ENCODE assay signal across 7 mouse cellular contexts in the genomic region with DNA sequence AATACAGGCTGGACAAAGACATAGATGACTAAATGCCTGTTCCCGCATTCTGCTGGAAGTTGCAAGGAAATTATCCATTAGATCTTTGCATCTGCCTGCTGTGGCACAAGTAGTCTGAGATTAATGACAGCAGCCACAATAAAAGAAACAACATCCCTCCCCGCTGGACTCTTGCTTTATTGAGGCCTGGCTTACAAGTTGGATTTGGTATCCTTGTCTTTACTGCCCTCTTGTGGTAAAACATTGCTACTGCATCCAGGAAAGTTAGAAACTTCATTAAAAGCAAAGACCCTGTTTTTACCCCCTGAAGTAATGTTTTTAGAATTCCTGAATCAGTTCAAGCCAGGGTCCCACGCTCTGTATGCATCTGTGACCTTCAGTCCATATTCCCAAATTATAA. TPM values are rescaled to one million over a fixed set of nuclear protein-coding genes. Genes with fewer than 3 reads are reported as not detected.
DNase-seq lines count a peak whose midpoint lies in the region; ATAC-seq and TF ChIP-seq lines count a peak whose summit lies in the region.

No protein-coding gene starts in this region.

- peak; percentile 98 for TF ChIP-seq CTCF in E14TG2a.4 (conservative IDR thresholded peaks at IDR 0.05; ENCODE audit: low read length)

- WGBS in kidney, embryonic 15.5 days, result 20% methylated on average over 3 of the region's 3 CpGs
- 22% methylated on average over 3 of the region's 3 CpGs for WGBS in midbrain, embryonic 15.5 days

- no peak overlapping the region for H3K9ac ChIP-seq in kidney, embryonic 15.5 days
- no peak overlapping the region for H3K9ac ChIP-seq in midbrain, embryonic 15.5 days

- H3K36me3 ChIP-seq in kidney, embryonic 15.5 days, result no peaks in the 10 kb centered on the region
- no peaks in the 10 kb centered on the region for H3K36me3 ChIP-seq in E14TG2a.4 (ENCODE audit: insufficient read depth, low read length)
- no peaks in the 10 kb centered on the region for H3K36me3 ChIP-seq in midbrain, embryonic 15.5 days (replicated peaks)

- no peak overlapping the region for H3K4me3 ChIP-seq in kidney, embryonic 15.5 days (replicated peaks)
- no peak overlapping the region for H3K4me3 ChIP-seq in E14TG2a.4 (replicated peaks; ENCODE audit: low read length)
- no peak overlapping the region for H3K4me3 ChIP-seq in midbrain, embryonic 15.5 days

- H3K9me3 ChIP-seq in kidney, embryonic 15.5 days (replicated peaks), result no peaks in the 10 kb centered on the region
- H3K9me3 ChIP-seq in E14TG2a.4 (ENCODE audit: low read length), result no peaks in the 10 kb centered on the region
- H3K9me3 ChIP-seq in midbrain, embryonic 15.5 days, result no peaks in the 10 kb centered on the region

- H3K27ac ChIP-seq in kidney, embryonic 15.5 days, result no peak overlapping the region
- peak overlapping the region; percentile 45; the same call in 1 of the 2 replicates for H3K27ac ChIP-seq in midbrain, embryonic 15.5 days

- H3K4me1 ChIP-seq in kidney, embryonic 15.5 days, result peaks cover 5% of the 10 kb centered on the region; the same call in 1 of the 2 replicates
- H3K4me1 ChIP-seq in E14TG2a.4 (replicated peaks; ENCODE audit: low read depth, low read length), result peaks cover 13% of the 10 kb centered on the region
- no peaks in the 10 kb centered on the region for H3K4me1 ChIP-seq in midbrain, embryonic 15.5 days

- H3K4me2 ChIP-seq in kidney, embryonic 15.5 days, result no peak overlapping the region
- no peak overlapping the region for H3K4me2 ChIP-seq in midbrain, embryonic 15.5 days

- no peak for ATAC-seq in kidney, embryonic 15.5 days (replicated peaks; ENCODE audit: low FRiP score)
- no peak for ATAC-seq in midbrain, embryonic 15.5 days (replicated peaks)
- ATAC-seq in monocyte, adult 5-6 weeks (replicated peaks; ENCODE audit: insufficient number of reproducible peaks, low FRiP score, low TSS enrichment, poor library complexity, severe bottlenecking), result no peak

- no peaks in the 10 kb centered on the region for H3K27me3 ChIP-seq in kidney, embryonic 15.5 days
- H3K27me3 ChIP-seq in E14TG2a.4 (ENCODE audit: insufficient read depth, low read length), result peaks cover 22% of the 10 kb centered on the region
- H3K27me3 ChIP-seq in midbrain, embryonic 15.5 days (replicated peaks), result no peaks in the 10 kb centered on the region

- DNase-seq in kidney, adult 18-20 months, result peak; percentile 25
- DNase-seq in 416B (ENCODE audit: low read depth), result peak; percentile 67
- peak; percentile 60 for DNase-seq in embryo, embryonic 11.5 days (ENCODE audit: low read depth, low spot score)

RNA-seq across cellular contexts. Expression of gene Habp2, which starts 31.4 kb away (rescaled TPM):
- polyA plus RNA-seq in kidney, embryonic 15.5 days (2015; fragmentation: Nextera tagmentation; extraction: Ambion mirVana), result 30.8 and 31.2 TPM in 2 replicates
- 0.10 and 0.20 TPM in 2 replicates for polyA plus RNA-seq in midbrain, embryonic 15.5 days (2015; fragmentation: Nextera tagmentation; extraction: Ambion mirVana)
- not detected in 3 replicates for total RNA-seq in monocyte, adult 5-6 weeks (2017)

Comparison
In these comparisons a context has a peak if more than half of its experiments do, and no peak if none do; other contexts are left out.
1. RNA of gene Habp2, which starts 31.4 kb away (polyA plus RNA-seq): 30.8 to 31.2 TPM in kidney, embryonic 15.5 days; 0.10 to 0.20 TPM in midbrain, embryonic 15.5 days; every median in the first group is over 10 times any median in the second.
2. Peak in every context shown above with its lines, with median percentiles within 50 percentile points of each other: DNase-seq.